Mouse (Mus musculus): ENCODE results near the gene Exd1.

GRCm38 (mm10) chr2:119542106-119542505 lies 5.3 kb downstream of the Exd1 start:
- TF ChIP-seq CTCF (IDR thresholded peaks at IDR 0.05) (peak; percentile 85), EP300 (IDR thresholded peaks at IDR 0.05) (peak; percentile 15; the same call in 1 of the 2 replicates)
